In genomic region chr9:57503622-57504380, GRCm38 (mm10) we compare ENCODE assay signal across 8 mouse cellular contexts. TPM values are rescaled to one million over a fixed set of nuclear protein-coding genes. Genes with fewer than 3 reads are reported as not detected.
DNase-seq lines count a peak whose midpoint lies in the region; ATAC-seq lines count a peak whose summit lies in the region.

Gene Rpp25 (plus strand): TSS chr9:57504026.

- WGBS in intestine, embryonic 15.5 days = under 1% methylated on average over 46 of the region's 46 CpGs
- 1% methylated on average over 46 of the region's 46 CpGs for WGBS in limb, embryonic 12.5 days
- WGBS in midbrain, embryonic 16.5 days = under 1% methylated on average over 46 of the region's 46 CpGs

- peaks cover 69% of the 10 kb centered on the region for H3K27me3 ChIP-seq in intestine, embryonic 15.5 days (replicated peaks)
- H3K27me3 ChIP-seq in limb, embryonic 12.5 days = peaks cover 84% of the 10 kb centered on the region
- H3K27me3 ChIP-seq in midbrain, embryonic 16.5 days (ENCODE audit: control insufficient read depth, insufficient read depth, low read depth, low read length) = peaks cover 27% of the 10 kb centered on the region

- no peaks in the 10 kb centered on the region for H3K36me3 ChIP-seq in intestine, embryonic 15.5 days
- no peaks in the 10 kb centered on the region for H3K36me3 ChIP-seq in limb, embryonic 12.5 days
- H3K36me3 ChIP-seq in midbrain, embryonic 16.5 days (ENCODE audit: control insufficient read depth, insufficient read depth, low read length) = no peaks in the 10 kb centered on the region

- peak within 1 kb of the TSS; percentile 95 for H3K4me2 ChIP-seq in intestine, embryonic 15.5 days (replicated peaks)
- H3K4me2 ChIP-seq in limb, embryonic 12.5 days = peak within 1 kb of the TSS; percentile 84
- H3K4me2 ChIP-seq in midbrain, embryonic 16.5 days (ENCODE audit: low read length) = peak within 1 kb of the TSS; percentile 89

- no peak within 1 kb of the TSS for H3K27ac ChIP-seq in intestine, embryonic 15.5 days
- no peak within 1 kb of the TSS for H3K27ac ChIP-seq in limb, embryonic 12.5 days
- peak within 1 kb of the TSS; percentile 76 for H3K27ac ChIP-seq in midbrain, embryonic 16.5 days (ENCODE audit: low read length)

- H3K9ac ChIP-seq in intestine, embryonic 15.5 days = peak within 1 kb of the TSS; percentile 39
- H3K9ac ChIP-seq in limb, embryonic 12.5 days (replicated peaks) = peak within 1 kb of the TSS; percentile 31
- peak within 1 kb of the TSS; percentile 65 for H3K9ac ChIP-seq in midbrain, embryonic 16.5 days (ENCODE audit: low read depth, low read length)

- no peaks in the 10 kb centered on the region for H3K9me3 ChIP-seq in intestine, embryonic 15.5 days
- H3K9me3 ChIP-seq in limb, embryonic 12.5 days = no peaks in the 10 kb centered on the region
- no peaks in the 10 kb centered on the region for H3K9me3 ChIP-seq in midbrain, embryonic 16.5 days (replicated peaks; ENCODE audit: control insufficient read depth, low read length, poor library complexity, severe bottlenecking)

- H3K4me3 ChIP-seq in intestine, embryonic 15.5 days (replicated peaks) = peak within 1 kb of the TSS; percentile 46
- H3K4me3 ChIP-seq in limb, embryonic 12.5 days (replicated peaks) = peak within 1 kb of the TSS; percentile 47
- H3K4me3 ChIP-seq in midbrain, embryonic 16.5 days (ENCODE audit: low read depth, low read length) = peak within 1 kb of the TSS; percentile 48

- ATAC-seq in granulocyte monocyte progenitor cell, adult 5-6 weeks (replicated peaks; ENCODE audit: poor library complexity, severe bottlenecking) = peak; percentile 31
- ATAC-seq in intestine, embryonic 15.5 days = peak; percentile 86
- peak; percentile 40; the same call in 1 of the 2 replicates for ATAC-seq in limb, embryonic 12.5 days (ENCODE audit: insufficient number of reproducible peaks, insufficient read depth, low FRiP score, low TSS enrichment, low read depth)
- peak; percentile 54 for ATAC-seq in midbrain, embryonic 16.5 days

- peaks cover 36% of the 10 kb centered on the region for H3K4me1 ChIP-seq in intestine, embryonic 15.5 days (replicated peaks)
- H3K4me1 ChIP-seq in limb, embryonic 12.5 days (replicated peaks) = peaks cover 30% of the 10 kb centered on the region
- peaks cover 48% of the 10 kb centered on the region for H3K4me1 ChIP-seq in midbrain, embryonic 16.5 days (ENCODE audit: control insufficient read depth, insufficient read depth, low read length)

- DNase-seq in cerebellum, postnatal 25 days = peak; percentile 28 to 42
- DNase-seq in cerebellum, adult 11-12 months = no peak
- DNase-seq in embryo, embryonic 10.5 days (ENCODE audit: low spot score) = peak; percentile 76
- peak; percentile 54 for DNase-seq in testis, postnatal 14 days (ENCODE audit: low spot score)

RNA-seq across cellular contexts. Expression of gene Rpp25, which starts in this region (rescaled TPM):
- 0.32 TPM in 1 of 2 replicates, not detected in the other for total RNA-seq in granulocyte monocyte progenitor cell, adult 5-6 weeks (2014; fragmentation: Nextera tagmentation)
- 0.46 TPM in 1 of 2 replicates, not detected in the other for total RNA-seq in granulocyte monocyte progenitor cell, adult 5-6 weeks (2017)
- 7.0 and 8.1 TPM in 2 replicates for polyA plus RNA-seq in intestine, embryonic 15.5 days (2015; fragmentation: Nextera tagmentation; extraction: Ambion mirVana)
- polyA plus RNA-seq in limb, embryonic 12.5 days (2016; fragmentation: Nextera tagmentation; extraction: Ambion mirVana) = 0.76 and 1.3 TPM in 2 replicates
- polyA plus RNA-seq in midbrain, embryonic 16.5 days (2015; fragmentation: Nextera tagmentation; extraction: Ambion mirVana) = 24.7 and 30.0 TPM in 2 replicates

Comparison
In these comparisons a context has a peak if more than half of its experiments do, and no peak if none do; other contexts are left out.
1. Peak in ATAC-seq in granulocyte monocyte progenitor cell, adult 5-6 weeks; RNA of the gene not detected or under 1 TPM.
2. ATAC-seq: peak in every context shown above with its lines; median percentile 86 in intestine, embryonic 15.5 days; 54 in midbrain, embryonic 16.5 days; 40 in limb, embryonic 12.5 days; 31 in granulocyte monocyte progenitor cell, adult 5-6 weeks.